Mouse (Mus musculus): ENCODE results near the gene Smco1.

Gene Smco1

GRCm38 (mm10) chr16:32311970-32312369 lies 40.7 kb downstream of the Smco1 start:
- no peak for DNase-seq (ENCODE audit: low read depth)

GRCm38 (mm10) chr16:32312386-32312785 lies 41.1 kb downstream of the Smco1 start:
- no peak for DNase-seq (ENCODE audit: low read depth)

- no peak for DNase-seq (ENCODE audit: low read depth)
Observed at GRCm38 (mm10) chr16:32312859-32313258, 41.6 kb downstream of the Smco1 start.

- DNase-seq (ENCODE audit: low read depth): no peak
Observed at GRCm38 (mm10) chr16:32316601-32317000, 45.3 kb downstream of the Smco1 start.

GRCm38 (mm10) chr16:32323953-32324352 lies 52.7 kb downstream of the Smco1 start:
- DNase-seq (ENCODE audit: low read depth): no peak

All from fibroblast of lung, adult 2 months (primary cell).